Mouse (Mus musculus) hindbrain, embryonic 10.5 days (tissue): ENCODE measurements around the gene Olfr148. TPM values are rescaled to one million over a fixed set of nuclear protein-coding genes. Genes with fewer than 3 reads are reported as not detected.

Experiments
- DNase-seq: peaks from one replicate; pipeline ENCODE4 v3.0.0-alpha.2; 2017; ENCODE audit warnings: low spot score
- H3K27ac ChIP-seq: fragments of 300-500 bp; sonication (generic); 2 replicates; pipeline ENCODE4 v1.5.1; 2016; ENCODE audit warnings: mild to moderate bottlenecking, moderate library complexity
- H3K27me3 ChIP-seq: fragments of 300-500 bp; sonication (generic); 2 replicates; pipeline ENCODE4 v1.6.1; 2016; ENCODE audit warnings: mild to moderate bottlenecking; ENCODE audit not compliant: poor library complexity, insufficient read depth, severe bottlenecking
- H3K36me3 ChIP-seq: fragments of 300-500 bp; sonication (generic); 2 replicates; pipeline ENCODE4 v1.6.1; 2016; ENCODE audit warnings: mild to moderate bottlenecking, moderate library complexity
- H3K4me1 ChIP-seq: fragments of 300-500 bp; sonication (generic); replicated peaks from 2 replicates; pipeline ENCODE4 v1.6.1; 2016; ENCODE audit warnings: mild to moderate bottlenecking
- H3K4me3 ChIP-seq: fragments of 300-500 bp; sonication (generic); 2 replicates; pipeline ENCODE4 v1.5.1; 2016; ENCODE audit warnings: mild to moderate bottlenecking, moderate library complexity
- H3K9me3 ChIP-seq: fragments of 300-500 bp; sonication (generic); 2 replicates; pipeline ENCODE4 v1.6.1; 2016; ENCODE audit warnings: mild to moderate bottlenecking, moderate library complexity
- WGBS: fragments of 180-500 bp; shearing (Covaris S2); methylation state at CpG from one replicate; pipeline ENCODE4 v1.1.7; 2016; 5-methylcytosine and 5-hydroxymethylcytosine counted together
- polyA plus RNA-seq: library from polyadenylated mRNA; unstranded; fragments of >200 nt; fragmentation: Nextera tagmentation; extraction: Ambion mirVana; gene quantifications from 2 replicates; pipeline ENCODE4 v1.2.1, GENCODE M21; 2016

Olfr148 gene
- polyA plus RNA-seq, 1 experiment from 2014 or later = not detected

DNA sequence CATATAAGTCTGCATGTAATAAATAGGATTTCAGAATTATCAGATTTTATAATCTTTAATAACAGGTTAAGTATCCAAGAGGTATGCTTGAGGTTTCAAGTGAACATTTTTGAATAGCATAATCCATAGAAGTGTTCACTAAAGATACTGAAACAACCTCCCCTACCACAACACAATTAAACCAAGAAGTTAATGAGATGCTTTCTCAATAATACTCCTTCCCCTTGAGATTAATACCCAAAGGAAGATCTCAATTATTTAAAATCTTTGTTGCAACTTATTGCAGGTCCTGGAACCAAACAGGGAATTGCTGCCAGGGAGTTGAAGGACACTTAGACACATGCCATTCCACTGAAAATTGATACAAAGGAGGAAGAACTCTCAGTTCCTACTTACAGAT, 34.3 kb downstream of the Olfr148 start, which contains the start of gene Olfr961:
TSS of gene Olfr961 (plus strand) at position 301 of the 400 bp plus-strand sequence.
- DNase-seq = no peak
- no peaks in the 10 kb centered on the region for H3K27me3 ChIP-seq
- no peak within 1 kb of the TSS for H3K27ac ChIP-seq
- H3K36me3 ChIP-seq = no peaks in the 10 kb centered on the region
- H3K4me1 ChIP-seq = no peaks in the 10 kb centered on the region
- no peaks in the 10 kb centered on the region for H3K9me3 ChIP-seq
- H3K4me3 ChIP-seq = no peak within 1 kb of the TSS

DNA sequence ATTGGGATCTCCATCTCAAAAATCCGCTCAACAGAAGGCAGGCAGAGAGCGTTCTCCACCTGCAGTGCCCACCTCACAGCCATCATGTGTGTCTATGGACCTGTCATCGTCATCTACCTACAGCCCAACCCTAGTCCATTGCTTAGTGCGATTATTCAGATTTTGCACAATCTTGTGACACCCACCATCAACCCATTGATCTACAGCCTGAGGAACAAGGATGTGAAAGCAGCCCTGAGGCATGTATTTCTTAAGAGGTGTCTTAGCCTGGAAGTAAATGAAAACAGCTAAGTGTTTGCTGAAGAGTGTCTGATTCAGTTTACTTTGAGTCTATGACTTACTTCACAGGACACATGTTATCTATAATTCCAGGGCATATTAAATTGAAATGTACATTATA, 36.9 kb downstream of the Olfr148 start:
- no peak for DNase-seq
- H3K4me1 ChIP-seq = no peaks in the 10 kb centered on the region
- H3K9me3 ChIP-seq = no peaks in the 10 kb centered on the region
- no peaks in the 10 kb centered on the region for H3K36me3 ChIP-seq
- whole genome bisulfite sequencing = 91% methylated on average over 4 of the region's 4 CpGs
- H3K4me3 ChIP-seq = no peak overlapping the region
- H3K27ac ChIP-seq = no peak overlapping the region
- no peaks in the 10 kb centered on the region for H3K27me3 ChIP-seq

GRCm38 (mm10) chr9:39654756-39655396, 44.4 kb downstream of the Olfr148 start:
- no peak for DNase-seq
- Histone ChIP-seq H3K4me3 (no peak overlapping the region), H3K27ac (no peak overlapping the region), H3K36me3 (no peaks in the 10 kb centered on the region), H3K27me3 (no peaks in the 10 kb centered on the region), H3K9me3 (no peaks in the 10 kb centered on the region), H3K4me1 (no peaks in the 10 kb centered on the region)
- 82% methylated on average over 6 of the region's 6 CpGs for WGBS

Other genes starting within 250 kb of the Olfr148 start
- gene Olfr951, start 223.2 kb upstream of the Olfr148 start, polyA plus RNA-seq = not detected in 2 replicates
- gene Olfr952, start 183.5 kb upstream of the Olfr148 start, polyA plus RNA-seq = not detected in 2 replicates
- gene Olfr954, start 154.0 kb upstream of the Olfr148 start, polyA plus RNA-seq = not detected in 2 replicates
- gene Olfr955, start 138.7 kb upstream of the Olfr148 start, polyA plus RNA-seq = not detected in 2 replicates
- gene Olfr44, start 116.7 kb upstream of the Olfr148 start, polyA plus RNA-seq = not detected in 2 replicates
- not detected in 2 replicates for gene Olfr957, start 94.8 kb upstream of the Olfr148 start, polyA plus RNA-seq
- not detected in 2 replicates for gene Olfr958, start 56.6 kb upstream of the Olfr148 start, polyA plus RNA-seq
- not detected in 2 replicates for gene Olfr959, start 35.1 kb upstream of the Olfr148 start, polyA plus RNA-seq
- 6.0 and 10.1 TPM in 2 replicates for gene AW551984, start 6.3 kb upstream of the Olfr148 start, polyA plus RNA-seq
- not detected in 2 replicates for gene Olfr960, start 10.7 kb downstream of the Olfr148 start, polyA plus RNA-seq
- gene Olfr961, start 34.4 kb downstream of the Olfr148 start, polyA plus RNA-seq = not detected in 2 replicates
- gene Olfr963, start 56.5 kb downstream of the Olfr148 start, polyA plus RNA-seq = not detected in 2 replicates
- gene Olfr149, start 96.5 kb downstream of the Olfr148 start, polyA plus RNA-seq = not detected in 2 replicates
- gene Olfr965, start 100.7 kb downstream of the Olfr148 start, polyA plus RNA-seq = not detected in 2 replicates
- not detected in 2 replicates for gene Olfr150, start 120.3 kb downstream of the Olfr148 start, polyA plus RNA-seq
- gene Olfr967, start 135.6 kb downstream of the Olfr148 start, polyA plus RNA-seq = not detected in 2 replicates
- gene Olfr968, start 172.6 kb downstream of the Olfr148 start, polyA plus RNA-seq = not detected in 2 replicates
- not detected in 2 replicates for gene Olfr969, start 180.3 kb downstream of the Olfr148 start, polyA plus RNA-seq
- not detected in 2 replicates for gene Olfr970, start 198.2 kb downstream of the Olfr148 start, polyA plus RNA-seq
- gene Olfr971, start 226.2 kb downstream of the Olfr148 start, polyA plus RNA-seq = not detected in 2 replicates